Mouse (Mus musculus) small intestine, adult 2 months (tissue): ENCODE data around the gene Brf1.

ENCODE experiments used
- CTCF ChIP-seq: fragments of 200-500 bp; IDR thresholded peaks from 2 replicates; pipeline ENCODE4 v1.5.1; 2012; ENCODE audit warnings: low read depth, mild to moderate bottlenecking, control low read depth, inconsistent platforms, low read length, moderate library complexity, mixed read lengths; ENCODE audit not compliant: insufficient replicate concordance, insufficient read length; ENCODE audit errors: extremely low read depth
- POLR2A ChIP-seq: fragments of 200-500 bp; IDR thresholded peaks from 2 replicates; pipeline ENCODE4 v1.6.1; 2012; ENCODE audit warnings: low read depth, mild to moderate bottlenecking, control low read depth, inconsistent platforms, low read length, moderate library complexity

GRCm38 (mm10) chr12:113028898-113029297, 28.4 kb upstream of the Brf1 start:
- TF ChIP-seq CTCF (no peak), POLR2A (no peak)
